Mouse (Mus musculus) cerebellum, postnatal 36 days (tissue): Measurements from ENCODE around the gene Gm49355.
"Not testable (repeated sequence)": the region's sequence is repeated elsewhere in the genome, so short reads cannot be mapped to it uniquely, and the experiment has no call there.

ENCODE experiments used
- DNase-seq, 2 experiments: peaks; one replicate each; pipeline ENCODE4 v3.0.0; 2021 to 2022; ENCODE audit warnings: mixed read lengths in 2 of 2

Gm49355 gene

DNA sequence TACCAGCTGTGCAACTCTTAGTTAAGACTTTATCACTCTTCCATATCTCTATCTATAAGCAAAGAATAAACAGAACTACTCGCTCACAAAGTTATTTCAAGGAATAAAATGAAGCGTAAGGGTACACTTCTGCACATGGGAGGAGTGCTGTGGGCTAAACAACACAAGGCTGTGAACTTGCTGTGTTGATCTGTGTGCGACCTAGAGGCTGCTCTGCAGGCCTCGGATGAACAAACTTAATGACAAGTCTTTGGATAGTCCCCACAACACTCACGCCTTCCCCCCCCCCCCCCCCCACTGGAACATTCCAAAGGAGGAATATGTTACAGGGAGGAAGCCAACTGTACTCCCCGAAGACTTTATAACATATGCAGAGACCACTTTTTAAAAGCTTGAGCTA is at the start of gene Gm49355:
TSS of gene Gm49355 (plus strand) at position 336 of the 400 bp plus-strand sequence.
- no peak for DNase-seq

GRCm38 (mm10) chr14:12243726-12244125 is 40.0 kb upstream of the Gm49355 start:
- DNase-seq, result no peak

DNA sequence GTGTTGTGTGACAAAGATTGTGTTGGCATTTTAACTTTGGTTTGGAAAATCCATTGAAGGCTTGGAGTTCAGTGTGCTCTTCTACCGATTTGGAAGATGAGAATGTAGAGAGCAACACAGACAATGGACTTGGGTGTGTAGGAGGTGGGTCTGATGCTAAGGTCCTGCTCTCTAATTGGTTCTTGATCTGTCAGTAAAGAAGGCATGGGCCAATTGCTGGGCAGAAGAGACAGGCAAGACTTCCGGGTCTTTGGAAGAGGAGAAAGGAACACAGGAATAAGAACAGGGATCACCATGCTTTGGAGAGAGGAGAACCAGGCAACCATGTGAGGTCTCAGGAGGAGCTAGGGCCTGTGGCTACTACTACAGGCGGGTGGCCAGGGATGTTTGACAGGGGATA is 7.7 kb upstream of the Gm49355 start:
- DNase-seq, result no peak

- DNase-seq, result peak; percentile 84
Measured at GRCm38 (mm10) chr14:12284141-12284912, 551 bp downstream of the Gm49355 start, which contains the start of gene 3830406C13Rik. TSS of gene 3830406C13Rik (plus strand) at chr14:12284173.

DNA sequence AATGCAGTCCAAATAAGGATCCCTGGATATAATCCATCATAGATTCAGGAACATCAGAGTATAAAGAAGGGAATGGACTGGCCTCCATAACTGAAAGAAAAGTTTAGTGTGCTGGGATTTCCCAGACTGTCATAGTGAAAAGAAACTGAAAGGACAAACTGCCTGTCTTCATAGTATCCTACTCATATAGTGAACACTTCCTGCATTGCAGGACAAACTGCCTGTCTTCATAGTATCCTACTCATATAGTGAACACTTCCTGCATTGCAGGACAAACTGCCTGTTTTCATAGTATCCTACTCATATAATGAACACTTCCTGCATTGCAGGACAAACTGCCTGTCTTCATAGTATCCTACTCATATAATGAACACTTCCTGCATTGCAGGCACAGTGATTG is 6.0 kb downstream of the Gm49355 start:
- not testable (repeated sequence) for DNase-seq

DNA sequence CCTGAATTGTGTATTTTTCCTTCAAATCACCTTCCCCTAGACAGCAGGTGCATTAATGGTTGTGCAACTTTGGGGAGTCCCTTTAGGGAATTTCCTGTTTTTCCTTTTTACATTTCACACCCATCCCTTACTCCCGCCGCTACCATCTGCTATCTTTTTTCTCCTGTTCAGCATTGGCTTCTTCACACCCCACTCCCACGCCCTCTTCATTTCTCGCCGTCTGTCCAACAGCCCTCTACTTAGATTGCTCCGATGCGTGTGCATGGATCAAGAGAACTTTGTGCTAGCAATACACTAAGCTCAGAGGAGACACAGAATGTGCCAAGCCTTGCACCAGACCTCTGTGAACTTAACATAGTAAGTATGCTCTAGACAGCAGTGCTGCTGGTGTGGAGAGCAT is 12.6 kb downstream of the Gm49355 start:
- peak; percentile 52 to 53 for DNase-seq

GRCm38 (mm10) chr14:12299171-12299570 is 15.4 kb downstream of the Gm49355 start:
- DNase-seq, result no peak

- DNase-seq, result no peak
Measured at GRCm38 (mm10) chr14:12299654-12300053, 15.9 kb downstream of the Gm49355 start.

DNA sequence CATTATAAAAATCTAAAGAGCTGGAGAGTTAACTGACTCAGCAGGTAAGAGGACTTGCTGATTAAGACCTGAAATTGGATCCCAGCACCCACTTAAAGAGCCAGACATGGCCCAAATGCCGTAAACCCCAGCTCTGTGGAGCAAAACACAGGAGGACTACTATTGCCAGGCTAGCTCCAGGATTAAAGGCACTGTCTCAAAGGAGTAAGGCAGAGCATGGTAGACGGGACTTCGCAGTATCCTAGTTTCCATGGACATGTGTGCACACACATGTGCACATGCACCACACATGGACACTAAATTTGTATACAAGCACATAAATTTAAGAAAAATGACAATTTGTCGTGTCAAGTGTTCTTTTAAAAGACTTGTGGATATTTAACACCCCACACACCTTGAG is 16.5 kb downstream of the Gm49355 start:
- no peak for DNase-seq

GRCm38 (mm10) chr14:12300677-12301076 is 16.9 kb downstream of the Gm49355 start:
- DNase-seq, result peak in 1 of 2 experiments; percentile 28

DNA sequence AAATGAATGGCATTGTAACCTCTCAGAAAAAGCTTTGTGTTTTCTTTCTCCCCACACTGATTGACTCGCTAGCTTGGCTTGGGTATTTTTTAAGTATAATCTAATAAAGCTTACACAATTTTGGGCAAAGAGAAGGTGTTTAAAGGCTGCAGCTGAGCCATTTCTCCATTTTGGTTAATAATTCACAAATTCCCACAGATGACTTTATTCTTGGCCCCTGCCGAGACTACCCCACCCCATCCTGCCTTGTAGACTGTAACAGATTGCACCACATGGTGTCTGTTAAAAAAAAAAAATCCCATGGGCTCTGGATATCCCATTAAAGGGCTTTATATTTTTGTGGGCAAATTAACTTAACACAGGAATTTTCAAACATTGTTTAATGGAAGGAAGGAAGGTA is 19.3 kb downstream of the Gm49355 start:
- DNase-seq, result no peak

DNA sequence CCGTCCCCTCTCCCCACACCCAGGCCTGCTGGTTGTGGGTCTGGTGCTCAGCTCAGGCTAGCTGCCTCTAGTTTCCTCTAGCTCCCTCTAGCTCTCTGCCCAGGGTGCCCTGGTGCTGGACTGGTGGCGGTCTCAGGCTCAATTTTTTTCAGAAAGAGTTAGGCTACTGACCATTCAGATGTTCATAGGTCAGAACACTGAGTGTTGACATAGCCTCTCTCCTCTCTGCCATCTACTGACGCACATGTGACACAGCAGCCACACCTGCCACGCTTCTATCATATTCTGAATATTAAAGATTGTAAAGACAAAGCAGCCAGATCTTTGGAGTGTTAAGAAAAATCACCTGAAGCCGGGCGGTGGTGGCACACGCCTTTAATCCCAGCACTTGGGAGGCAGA is 49.8 kb downstream of the Gm49355 start:
- no peak for DNase-seq

DNA sequence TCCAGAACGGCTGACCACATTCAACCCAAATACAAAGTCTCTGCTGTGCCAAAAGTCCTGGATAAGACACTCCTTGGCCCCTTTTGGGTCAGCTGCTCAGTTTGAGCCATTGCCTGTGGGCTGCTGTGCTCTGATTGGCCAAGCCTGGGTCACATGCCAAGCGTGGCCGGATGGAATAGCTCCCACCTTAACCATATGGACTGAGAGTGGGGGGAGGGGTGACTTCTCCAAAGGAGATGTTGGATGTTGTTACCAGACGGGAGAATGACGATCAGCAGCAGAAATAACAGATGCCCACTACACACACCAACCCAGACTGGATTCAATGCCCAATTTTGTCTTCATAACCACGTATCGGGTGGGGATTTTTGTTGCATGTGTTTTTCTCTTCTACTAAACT is 51.1 kb downstream of the Gm49355 start:
- DNase-seq, result no peak

DNA sequence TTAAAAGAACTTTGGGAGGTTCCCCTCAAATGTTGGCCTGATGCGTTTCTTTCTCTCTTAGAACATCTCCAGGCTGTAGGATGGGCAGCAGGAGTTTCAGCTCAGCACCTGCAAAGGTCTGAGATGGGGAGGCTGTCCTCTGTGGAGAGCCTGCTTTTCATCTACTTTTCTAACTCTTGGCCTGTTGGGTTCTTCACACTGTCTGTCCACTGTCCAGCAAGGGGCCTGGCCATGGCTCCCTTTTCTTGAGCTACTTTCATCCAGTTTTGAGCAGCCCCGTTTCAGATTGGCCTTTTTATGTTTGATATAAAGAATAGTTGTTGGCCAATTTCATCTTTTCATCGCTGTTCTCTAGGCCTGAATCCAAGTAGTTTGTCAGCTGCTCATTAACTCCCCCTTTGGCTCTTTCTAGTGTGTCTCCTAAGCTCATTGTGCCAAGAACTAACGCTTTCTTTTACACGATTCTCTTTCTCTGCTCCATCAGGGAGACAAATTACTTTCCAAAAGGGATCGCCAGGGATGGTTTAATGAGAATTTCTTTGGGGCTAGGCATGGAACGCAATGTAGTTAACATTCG is 53.7 kb downstream of the Gm49355 start:
- DNase-seq, result no peak

DNA sequence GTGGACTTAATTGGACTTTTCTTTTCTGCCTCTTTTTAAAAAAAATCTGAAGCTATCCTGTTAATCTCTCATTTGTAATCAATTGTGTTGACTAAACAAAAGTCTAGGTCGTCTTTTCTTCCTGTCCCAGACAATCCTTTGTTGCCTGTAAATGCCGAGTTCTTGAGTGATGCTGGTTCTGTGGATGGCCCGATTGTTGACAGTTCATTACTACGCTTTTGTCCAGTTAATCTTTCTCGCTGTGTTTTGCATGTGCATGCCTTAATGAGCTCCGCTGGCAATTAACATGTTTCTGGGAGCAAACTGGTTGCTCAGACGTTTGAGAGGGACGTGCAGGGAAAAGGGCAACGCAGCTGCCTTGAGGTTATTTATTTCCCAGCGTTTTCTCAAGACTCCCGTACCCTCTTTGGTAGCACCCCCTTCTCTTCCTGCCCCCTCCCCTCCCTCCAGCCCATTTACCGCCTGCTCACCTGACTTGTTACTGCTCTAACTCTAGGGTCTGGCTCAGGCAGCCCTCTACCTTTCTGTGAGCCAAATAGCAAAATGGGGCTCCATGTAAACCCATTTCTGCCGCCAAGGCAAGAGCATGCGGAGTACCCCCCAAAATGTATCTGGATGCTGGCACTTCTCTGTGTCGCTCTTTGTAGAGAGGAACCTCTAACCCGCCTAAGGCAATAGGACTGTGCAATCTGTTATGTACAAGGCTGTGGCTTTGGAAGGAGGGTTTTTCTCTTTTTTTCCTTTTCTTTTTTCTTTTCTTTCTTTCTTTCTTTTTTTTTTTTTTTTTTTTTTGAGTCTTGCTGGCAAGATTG is 54.4 kb downstream of the Gm49355 start:
- no peak for DNase-seq

DNA sequence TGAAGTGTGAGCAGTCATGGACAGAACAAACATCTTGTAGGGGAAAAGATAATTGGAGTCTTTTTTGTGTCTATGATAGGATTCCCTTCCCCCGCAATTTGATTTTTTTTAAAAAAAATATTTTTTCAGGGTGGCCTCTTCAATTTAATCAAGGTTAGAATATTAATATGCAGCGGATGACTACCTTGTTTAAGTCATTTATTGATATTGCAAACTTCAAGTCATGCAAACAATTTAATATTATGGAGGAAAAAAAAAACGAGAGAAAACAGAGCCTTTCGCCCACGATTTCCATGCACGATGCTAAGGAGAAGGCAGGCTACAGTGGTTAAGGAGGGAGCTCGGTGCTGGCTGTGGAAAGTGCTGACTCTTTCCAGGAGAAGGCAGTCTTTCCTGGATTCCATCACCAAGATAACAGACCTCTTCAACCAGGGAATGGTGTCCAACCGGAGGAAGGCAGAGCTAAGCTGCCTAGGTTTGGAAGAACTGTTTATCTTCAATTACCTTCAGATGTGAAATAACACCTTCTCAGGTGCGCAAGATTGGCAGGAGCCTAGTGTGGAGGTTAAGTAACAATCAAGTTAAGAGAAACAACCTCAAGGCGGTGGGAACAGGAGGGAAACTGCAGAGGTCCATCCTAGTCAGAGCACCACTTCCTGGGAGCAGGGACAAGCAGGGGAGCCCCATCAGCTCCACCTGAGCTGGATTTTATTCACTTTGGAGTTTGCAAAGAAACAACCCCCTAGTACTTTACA is 55.2 kb downstream of the Gm49355 start:
- DNase-seq, result no peak

- DNase-seq, result no peak
Measured at GRCm38 (mm10) chr14:12340238-12341074, 56.7 kb downstream of the Gm49355 start.

DNA sequence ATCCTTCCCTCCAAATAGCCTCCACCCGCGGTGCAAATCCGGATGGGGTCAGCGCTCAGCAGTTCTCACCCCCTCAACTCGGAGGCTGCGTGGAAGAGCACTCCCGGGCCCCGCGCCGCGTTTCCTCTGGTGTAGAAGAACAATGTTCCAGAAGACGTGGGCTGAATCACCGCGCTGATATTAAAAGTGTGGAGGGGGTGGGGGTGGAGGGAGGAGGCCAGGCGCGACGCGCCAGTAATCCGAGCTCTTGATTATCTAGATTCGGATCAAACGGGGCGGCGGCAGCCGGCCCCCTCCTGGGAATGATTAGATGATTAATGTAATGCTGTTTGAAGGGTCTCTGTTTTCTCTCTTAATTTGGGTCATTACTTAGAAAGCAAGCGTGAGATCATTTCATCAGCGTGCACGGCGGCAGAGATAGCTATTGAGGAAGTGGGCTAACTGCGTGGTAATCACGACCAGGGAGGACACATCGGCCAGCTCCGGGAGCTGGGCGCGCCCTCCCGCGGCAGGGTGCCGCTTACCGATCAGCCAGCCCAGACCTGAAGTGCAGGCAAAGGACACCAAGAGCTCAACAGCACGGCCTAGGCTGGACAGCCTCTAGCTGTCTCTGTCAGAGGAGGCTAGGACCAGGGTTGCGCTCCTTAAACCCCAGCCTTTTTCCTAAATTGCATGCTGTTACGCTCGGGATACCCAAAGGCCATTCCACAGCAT is 57.5 kb downstream of the Gm49355 start:
- DNase-seq, result no peak

DNA sequence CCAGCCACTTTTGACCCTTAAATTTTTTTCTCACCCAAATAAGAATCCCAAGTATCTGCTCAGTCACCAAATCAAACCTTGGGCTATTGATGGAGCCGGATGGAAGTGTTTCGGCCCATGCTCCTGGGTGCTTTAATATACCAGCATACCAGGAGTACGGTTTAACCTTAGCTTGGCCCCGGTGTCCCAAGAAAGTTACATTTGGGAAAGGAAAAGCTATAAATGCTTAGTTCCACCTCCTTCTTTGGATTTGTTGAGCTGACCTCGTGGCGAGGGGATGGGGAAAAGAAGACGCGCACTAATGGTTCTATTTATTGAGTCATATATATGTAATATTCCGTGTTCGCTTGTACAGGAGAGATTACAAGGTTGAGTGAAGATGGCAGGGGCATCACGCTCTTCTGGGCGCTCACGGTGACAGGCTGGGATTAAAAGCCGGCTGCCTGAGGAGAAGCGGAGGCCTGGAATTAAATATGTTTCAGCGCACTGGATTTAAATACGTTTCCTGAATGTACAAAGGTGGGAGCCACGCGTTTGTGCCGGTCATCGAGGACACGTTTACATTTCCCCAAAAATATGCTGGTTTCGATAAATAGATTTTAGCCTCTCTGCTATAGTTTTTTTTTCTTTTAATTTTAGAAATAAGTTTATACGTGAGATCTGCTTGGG is 58.1 kb downstream of the Gm49355 start:
- no peak for DNase-seq

DNA sequence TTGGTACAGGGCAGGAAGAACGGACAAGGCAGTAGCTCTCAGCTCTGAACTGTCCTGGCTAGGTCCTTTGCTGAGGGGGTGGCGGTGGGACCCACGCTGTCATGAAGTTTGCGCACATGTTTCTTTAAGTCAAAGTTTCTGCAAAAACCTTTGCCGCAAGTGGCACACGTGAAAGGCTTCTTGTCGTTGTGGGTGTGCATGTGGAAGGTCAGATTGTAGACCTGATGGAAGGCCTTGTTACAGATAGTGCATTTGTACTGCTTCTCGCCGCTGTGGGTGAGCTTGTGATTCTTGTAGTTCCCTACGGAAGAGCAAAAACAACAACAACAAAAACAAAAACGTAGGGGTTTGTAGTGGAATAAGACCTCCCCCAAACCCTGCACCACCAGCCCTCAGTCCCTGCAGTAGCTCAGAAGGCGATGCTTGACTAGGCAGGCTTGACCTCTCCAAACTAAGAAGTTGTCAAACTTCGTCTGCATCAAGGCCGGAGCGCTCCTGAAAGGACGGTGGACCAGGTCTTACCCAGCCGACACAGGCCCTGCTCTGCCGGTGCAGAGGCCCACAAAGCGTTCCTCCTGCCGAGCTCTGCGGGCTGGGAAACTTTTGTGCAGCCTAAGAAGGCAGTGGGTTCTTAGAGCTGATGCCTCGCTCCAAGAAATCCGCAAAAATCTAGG is 58.8 kb downstream of the Gm49355 start:
- no peak for DNase-seq
